Mouse (Mus musculus): Measurements from ENCODE around the gene Rpl37.

Gene Rpl37

GRCm38 (mm10) chr15:5116270-5117030 is at the start of gene Rpl37:
Rpl37 (plus strand) TSS chr15:5116645.
- peak; percentile 88 for DNase-seq (ENCODE audit: extremely low spot score, low read depth, low spot score)

GRCm38 (mm10) chr15:5068801-5069518 is 47.5 kb upstream of the Rpl37 start:
- DNase-seq (ENCODE audit: extremely low spot score, low read depth, low spot score), result peak; percentile 33

- DNase-seq (ENCODE audit: extremely low spot score, low read depth, low spot score), result no peak
Measured at GRCm38 (mm10) chr15:5081235-5081634, 35.2 kb upstream of the Rpl37 start.

GRCm38 (mm10) chr15:5086162-5086561 is 30.3 kb upstream of the Rpl37 start:
- no peak for DNase-seq (ENCODE audit: extremely low spot score, low read depth, low spot score)

GRCm38 (mm10) chr15:5088850-5089608 is 27.4 kb upstream of the Rpl37 start:
- no peak for DNase-seq (ENCODE audit: extremely low spot score, low read depth, low spot score)

- no peak for DNase-seq (ENCODE audit: extremely low spot score, low read depth, low spot score)
Measured at GRCm38 (mm10) chr15:5090131-5090530, 26.3 kb upstream of the Rpl37 start.

GRCm38 (mm10) chr15:5095534-5096301 is 20.7 kb upstream of the Rpl37 start:
- DNase-seq (ENCODE audit: extremely low spot score, low read depth, low spot score), result no peak

GRCm38 (mm10) chr15:5097376-5097775 is 19.1 kb upstream of the Rpl37 start:
- no peak for DNase-seq (ENCODE audit: extremely low spot score, low read depth, low spot score)

- no peak for DNase-seq (ENCODE audit: extremely low spot score, low read depth, low spot score)
Measured at GRCm38 (mm10) chr15:5102312-5102711, 14.1 kb upstream of the Rpl37 start.

- no peak for DNase-seq (ENCODE audit: extremely low spot score, low read depth, low spot score)
Measured at GRCm38 (mm10) chr15:5105891-5106290, 10.6 kb upstream of the Rpl37 start.

- no peak for DNase-seq (ENCODE audit: extremely low spot score, low read depth, low spot score)
Measured at GRCm38 (mm10) chr15:5106293-5106692, 10.2 kb upstream of the Rpl37 start.

- no peak for DNase-seq (ENCODE audit: extremely low spot score, low read depth, low spot score)
Measured at GRCm38 (mm10) chr15:5107686-5108654, 8.5 kb upstream of the Rpl37 start, which contains the start of gene Card6. Card6 (minus strand) TSS chr15:5108539.

GRCm38 (mm10) chr15:5108655-5109040 is 7.8 kb upstream of the Rpl37 start:
- DNase-seq (ENCODE audit: extremely low spot score, low read depth, low spot score), result no peak

GRCm38 (mm10) chr15:5112651-5113050 is 3.8 kb upstream of the Rpl37 start:
- no peak for DNase-seq (ENCODE audit: extremely low spot score, low read depth, low spot score)

- no peak for DNase-seq (ENCODE audit: extremely low spot score, low read depth, low spot score)
Measured at GRCm38 (mm10) chr15:5115173-5115572, 1.3 kb upstream of the Rpl37 start.

- no peak for DNase-seq (ENCODE audit: extremely low spot score, low read depth, low spot score)
Measured at GRCm38 (mm10) chr15:5117031-5117601, 671 bp downstream of the Rpl37 start.

- DNase-seq (ENCODE audit: extremely low spot score, low read depth, low spot score), result no peak
Measured at GRCm38 (mm10) chr15:5118626-5119025, 2.2 kb downstream of the Rpl37 start.

- no peak for DNase-seq (ENCODE audit: extremely low spot score, low read depth, low spot score)
Measured at GRCm38 (mm10) chr15:5119192-5119591, 2.7 kb downstream of the Rpl37 start.

- DNase-seq (ENCODE audit: extremely low spot score, low read depth, low spot score), result no peak
Measured at GRCm38 (mm10) chr15:5119707-5120106, 3.3 kb downstream of the Rpl37 start.

Data from hindlimb bud, embryonic 11.5 days (tissue).